Mouse (Mus musculus) liver, embryonic 14.5 days (tissue): ENCODE results near the gene Pxmp4. TPM values are rescaled to one million over a fixed set of nuclear protein-coding genes. Genes with fewer than 3 reads are reported as not detected.

ENCODE experiments used
- ATAC-seq: fragments of 200-750 bp; cut with Nextera tagmentation; 2 replicates; pipeline ENCODE4 v1.8.0; 2017; ENCODE audit warnings: moderate number of reproducible peaks, mild to moderate bottlenecking, moderate library complexity; ENCODE audit not compliant: insufficient read depth
- DNase-seq, 3 experiments: peaks; one replicate each; pipeline ENCODE4 v3.0.0-alpha.2; 2012 to 2013; ENCODE audit warnings: low read depth in 3 of 3, low spot score in 3 of 3
- H3K27ac ChIP-seq: fragments of 300-500 bp; sonication (generic); 2 replicates; pipeline ENCODE4 v1.5.1; 2014; ENCODE audit warnings: moderate library complexity, mild to moderate bottlenecking, control low read depth, inconsistent platforms
- H3K27me3 ChIP-seq: fragments of 300-500 bp; sonication (generic); 2 replicates; pipeline ENCODE4 v1.6.1; 2014; ENCODE audit warnings: mild to moderate bottlenecking, low read length, moderate library complexity; ENCODE audit not compliant: control insufficient read depth, insufficient read depth
- H3K36me3 ChIP-seq: fragments of 300-500 bp; sonication (generic); replicated peaks from 2 replicates; pipeline ENCODE4 v1.6.1; 2014; ENCODE audit warnings: low read depth; ENCODE audit not compliant: control insufficient read depth, insufficient read depth
- H3K4me1 ChIP-seq, 2 experiments: fragments of 200-500 bp in 1 of 2; fragments of 300-500 bp in 1 of 2; sonication (generic) in 1 of 2; replicated peaks; 2 replicates each; pipeline ENCODE4 v1.6.1; 2012 to 2014; ENCODE audit warnings: antibody characterized with exemption in 1 of 2, inconsistent platforms in 1 of 2, low read length in 1 of 2; ENCODE audit not compliant: control insufficient read depth in 2 of 2, insufficient read depth in 2 of 2
- H3K4me2 ChIP-seq: fragments of 300-500 bp; sonication (generic); 2 replicates; pipeline ENCODE4 v1.6.1; 2014; ENCODE audit warnings: low read depth, mild to moderate bottlenecking, control low read depth, moderate library complexity
- H3K4me3 ChIP-seq, 2 experiments: fragments of 200-500 bp in 1 of 2; fragments of 300-500 bp in 1 of 2; sonication (generic) in 1 of 2; 2 replicates each; pipeline ENCODE4 v1.5.1; 2012 to 2014; ENCODE audit warnings: low read depth in 2 of 2, low read length in 2 of 2, mild to moderate bottlenecking in 2 of 2, control low read depth in 1 of 2, inconsistent platforms in 1 of 2, moderate library complexity in 1 of 2; ENCODE audit not compliant: insufficient read depth in 1 of 2
- H3K9ac ChIP-seq: fragments of 300-500 bp; sonication (generic); replicated peaks from 2 replicates; pipeline ENCODE4 v1.6.1; 2014; ENCODE audit warnings: mild to moderate bottlenecking, control low read depth, moderate library complexity
- H3K9me3 ChIP-seq: fragments of 300-500 bp; sonication (generic); 2 replicates; pipeline ENCODE4 v1.6.1; 2016; ENCODE audit warnings: low read length, mixed read lengths; ENCODE audit not compliant: control insufficient read depth
- CTCF ChIP-seq: IDR thresholded peaks from 2 replicates; pipeline ENCODE4 v1.5.1; 2016; ENCODE audit warnings: antibody characterized with exemption, low read depth, control low read depth
- EP300 ChIP-seq: IDR thresholded peaks from 2 replicates; pipeline ENCODE4 v1.6.1; 2016; ENCODE audit warnings: antibody characterized with exemption, low read depth
- WGBS: fragments of 180-500 bp; shearing (Covaris S2); extraction: QIAGEN DNeasy Blood & Tissue Kit; methylation state at CpG from one replicate; pipeline ENCODE4 v1.1.7; 2014; ENCODE audit not compliant: insufficient replicate concordance; 5-methylcytosine and 5-hydroxymethylcytosine counted together
- polyA plus RNA-seq, 2 experiments: library from polyadenylated mRNA; depleted of rRNA in 1 of 2; stranded (reverse) in 1 of 2; unstranded in 1 of 2; fragments of >200 nt; fragmentation: Nextera tagmentation in 1 of 2; extraction: Ambion mirVana in 1 of 2; gene quantifications; 2 replicates each; pipeline versions ENCODE4 v1.2.1 to v1.2.3; 2012 to 2014

Pxmp4 gene
- polyA plus RNA-seq, 2 experiments = 18.7 to 30.2 TPM

- no peak overlapping the region for H3K4me2 ChIP-seq
Observed at GRCm38 (mm10) chr2:154576876-154577743, 26.4 kb downstream of the Pxmp4 start.

GRCm38 (mm10) chr2:154574271-154574670, 29.2 kb downstream of the Pxmp4 start:
- DNase-seq (no peak), ATAC-seq (no peak)
- Histone ChIP-seq H3K4me3 (no peak overlapping the region), H3K4me2 (no peak overlapping the region), H3K9ac (no peak overlapping the region), H3K9me3 (no peaks in the 10 kb centered on the region), H3K4me1 (peaks cover 10 to 17% of the 10 kb centered on the region in 2 experiments), H3K36me3 (no peaks in the 10 kb centered on the region), H3K27ac (no peak overlapping the region), H3K27me3 (no peaks in the 10 kb centered on the region)
- 49% methylated on average over 7 of the region's 7 CpGs for WGBS
- no peak for TF ChIP-seq CTCF
- TF ChIP-seq EP300 = no peak

More at GRCm38 (mm10) chr2:154576876-154577743, 26.4 kb downstream of the Pxmp4 start:
- Histone ChIP-seq H3K9me3 (no peaks in the 10 kb centered on the region), H3K27me3 (no peaks in the 10 kb centered on the region), H3K9ac (no peak overlapping the region), H3K36me3 (no peaks in the 10 kb centered on the region), H3K4me3 (no peak overlapping the region), H3K4me1 (0 out of 4 replicates have a peak, but pooled peaks cover 0 to under 1% of the 10 kb centered on the region in 2 experiments), H3K27ac (no peak overlapping the region)
- DNase-seq (no peak), ATAC-seq (no peak)
- 67% methylated on average over 12 of the region's 12 CpGs for WGBS
- TF ChIP-seq EP300 = no peak
- no peak for TF ChIP-seq CTCF

- no peak overlapping the region for H3K4me2 ChIP-seq
- H3K36me3 ChIP-seq = no peaks in the 10 kb centered on the region
- WGBS = 66% methylated on average over 3 of the region's 3 CpGs
- H3K9ac ChIP-seq = no peak overlapping the region
- no peaks in the 10 kb centered on the region for H3K9me3 ChIP-seq
- H3K27me3 ChIP-seq = no peaks in the 10 kb centered on the region
- ATAC-seq (no peak), DNase-seq (no peak)
- H3K27ac ChIP-seq = no peak overlapping the region
- TF ChIP-seq CTCF (no peak), EP300 (no peak)
- peaks cover 16 to 22% of the 10 kb centered on the region in 2 experiments for H3K4me1 ChIP-seq
- no peak overlapping the region for H3K4me3 ChIP-seq
Observed at GRCm38 (mm10) chr2:154572996-154573395, 30.5 kb downstream of the Pxmp4 start.

- 62% methylated on average over 8 of the region's 8 CpGs for WGBS
- Histone ChIP-seq H3K4me3 (no peak overlapping the region), H3K9ac (no peak overlapping the region), H3K4me2 (no peak overlapping the region), H3K36me3 (no peaks in the 10 kb centered on the region), H3K27me3 (no peaks in the 10 kb centered on the region), H3K4me1 (peaks cover 19 to 28% of the 10 kb centered on the region in 2 experiments), H3K27ac (no peak overlapping the region), H3K9me3 (no peaks in the 10 kb centered on the region)
- TF ChIP-seq CTCF = no peak
- no peak for TF ChIP-seq EP300
- ATAC-seq (no peak), DNase-seq (no peak)
Observed at GRCm38 (mm10) chr2:154571976-154572375, 31.5 kb downstream of the Pxmp4 start.

- Histone ChIP-seq H3K36me3 (no peaks in the 10 kb centered on the region), H3K9ac (no peak overlapping the region), H3K4me1 (peaks cover 19 to 32% of the 10 kb centered on the region in 2 experiments), H3K4me3 (no peak overlapping the region), H3K27ac (no peak overlapping the region), H3K27me3 (no peaks in the 10 kb centered on the region), H3K4me2 (no peak overlapping the region), H3K9me3 (no peaks in the 10 kb centered on the region)
- TF ChIP-seq CTCF (no peak), EP300 (no peak)
- ATAC-seq (no peak), DNase-seq (no peak)
- 52% methylated on average over 4 of the region's 4 CpGs for WGBS
Observed at GRCm38 (mm10) chr2:154571266-154571665, 32.2 kb downstream of the Pxmp4 start.
